In genomic region chr3:90004091-90004796, GRCm38 (mm10) we compare ENCODE assay signal across 25 mouse cellular contexts. TPM values are rescaled to one million over a fixed set of nuclear protein-coding genes. Genes with fewer than 3 reads are reported as not detected.
DNase-seq lines count a peak whose midpoint lies in the region; ATAC-seq and TF ChIP-seq lines count a peak whose summit lies in the region.
"Had no signal": no experiment of that assay in that cellular context is flagged by ENCODE, and none has a peak within 500 bp of the region (broad histone marks: within the 10 kb centered on the region; RNA-seq: fewer than 3 reads in every experiment).

No protein-coding gene starts in this region.

- H3K9me3 ChIP-seq in liver, embryonic 11.5 days (ENCODE audit: control insufficient read depth, low read length) = no peaks in the 10 kb centered on the region
- H3K9me3 ChIP-seq in liver, embryonic 12.5 days (replicated peaks) = no peaks in the 10 kb centered on the region
- H3K9me3 ChIP-seq in limb, embryonic 10.5 days (replicated peaks) = no peaks in the 10 kb centered on the region
- no peaks in the 10 kb centered on the region for H3K9me3 ChIP-seq in liver, postnatal 0 days (ENCODE audit: low read length)
- H3K9me3 ChIP-seq: embryonic facial prominence, embryonic 13.5 days; forebrain, embryonic 13.5 days; G1E; heart, embryonic 10.5 days; hindbrain, embryonic 15.5 days; limb, embryonic 12.5 days; midbrain, embryonic 12.5 days; neural tube, embryonic 15.5 days had no signal

- H3K4me1 ChIP-seq in liver, embryonic 11.5 days (replicated peaks; ENCODE audit: control insufficient read depth, insufficient read depth, low read length) = peaks cover 5% of the 10 kb centered on the region; the same call in 1 of the 2 replicates
- peaks cover 7% of the 10 kb centered on the region for H3K4me1 ChIP-seq in liver, embryonic 12.5 days
- H3K4me1 ChIP-seq in limb, embryonic 10.5 days = peaks cover 24% of the 10 kb centered on the region
- peaks cover 4% of the 10 kb centered on the region for H3K4me1 ChIP-seq in liver, postnatal 0 days (ENCODE audit: insufficient read depth)

- H3K9ac ChIP-seq in liver, embryonic 11.5 days (ENCODE audit: low read depth, low read length) = no peak overlapping the region
- no peak overlapping the region for H3K9ac ChIP-seq in liver, embryonic 12.5 days
- H3K9ac ChIP-seq in liver, postnatal 0 days (replicated peaks) = no peak overlapping the region
- H3K9ac ChIP-seq: embryonic facial prominence, embryonic 13.5 days; forebrain, embryonic 13.5 days; hindbrain, embryonic 15.5 days; limb, embryonic 12.5 days; midbrain, embryonic 12.5 days; neural tube, embryonic 15.5 days had no signal

- H3K36me3 ChIP-seq in liver, embryonic 11.5 days (ENCODE audit: control insufficient read depth, insufficient read depth, low read length) = peaks cover 36% of the 10 kb centered on the region
- H3K36me3 ChIP-seq in liver, embryonic 12.5 days = peaks cover 84% of the 10 kb centered on the region
- H3K36me3 ChIP-seq in limb, embryonic 10.5 days = peaks cover 93% of the 10 kb centered on the region
- peaks cover 60% of the 10 kb centered on the region for H3K36me3 ChIP-seq in liver, postnatal 0 days (replicated peaks; ENCODE audit: insufficient read depth, low read length)

- peak; percentile 38 for DNase-seq in kidney, adult 9 months
- DNase-seq in kidney, adult 11 months = no peak
- no peak for DNase-seq in liver, embryonic 11.5 days (ENCODE audit: low spot score)
- no peak for DNase-seq in limb, embryonic 10.5 days (ENCODE audit: low spot score)
- no peak for DNase-seq in liver, postnatal 0 days
- DNase-seq in Muller cell, postnatal 12 days (ENCODE audit: inconsistent ontology term) = no peak
- no peak for DNase-seq in right cerebral cortex, postnatal 14 days
- DNase-seq: adrenal gland, postnatal 14 days; B cell, adult 2 months; cerebellum, adult 2 months; cerebellum, postnatal 25 days; layer of hippocampus, postnatal 36 days; lung, adult 18-20 months; right cerebral cortex, adult 18-20 months had no signal

- TF ChIP-seq CTCF in liver, postnatal 0 days (IDR thresholded peaks at IDR 0.05; ENCODE audit: low read depth) = no peak

- peak overlapping the region; percentile 34 for H3K4me2 ChIP-seq in liver, embryonic 11.5 days
- no peak overlapping the region for H3K4me2 ChIP-seq in liver, embryonic 12.5 days
- peak overlapping the region; percentile 7; the same call in 1 of the 2 replicates for H3K4me2 ChIP-seq in liver, postnatal 0 days (ENCODE audit: low read depth, low read length)
- H3K4me2 ChIP-seq: embryonic facial prominence, embryonic 13.5 days; forebrain, embryonic 13.5 days; hindbrain, embryonic 15.5 days; limb, embryonic 12.5 days; midbrain, embryonic 12.5 days; neural tube, embryonic 15.5 days had no signal

- no peak overlapping the region for H3K27ac ChIP-seq in liver, embryonic 11.5 days (ENCODE audit: low read depth, low read length)
- no peak overlapping the region for H3K27ac ChIP-seq in liver, embryonic 12.5 days
- peak overlapping the region; percentile 50; the same call in 1 of the 2 replicates for H3K27ac ChIP-seq in limb, embryonic 10.5 days
- H3K27ac ChIP-seq in liver, postnatal 0 days (ENCODE audit: low read depth) = peak overlapping the region; percentile 18; the same call in 1 of the 2 replicates
- H3K27ac ChIP-seq: embryonic facial prominence, embryonic 13.5 days; forebrain, embryonic 13.5 days; heart, embryonic 10.5 days; hindbrain, embryonic 15.5 days; limb, embryonic 12.5 days; midbrain, embryonic 12.5 days; neural tube, embryonic 15.5 days had no signal

- no peak overlapping the region for H3K4me3 ChIP-seq in liver, embryonic 11.5 days (ENCODE audit: low read depth, low read length)
- no peak overlapping the region for H3K4me3 ChIP-seq in liver, embryonic 12.5 days
- H3K4me3 ChIP-seq in limb, embryonic 10.5 days = no peak overlapping the region
- H3K4me3 ChIP-seq in liver, postnatal 0 days (ENCODE audit: low read depth, low read length) = no peak overlapping the region
- H3K4me3 ChIP-seq: embryonic facial prominence, embryonic 13.5 days; forebrain, embryonic 13.5 days; heart, embryonic 10.5 days; hindbrain, embryonic 15.5 days; limb, embryonic 12.5 days; midbrain, embryonic 12.5 days; neural tube, embryonic 15.5 days had no signal

- TF ChIP-seq EP300 in liver, postnatal 0 days (IDR thresholded peaks at IDR 0.05; ENCODE audit: low read depth) = no peak

- WGBS in liver, embryonic 11.5 days = 68% methylated on average over 3 of the region's 3 CpGs
- WGBS in liver, embryonic 12.5 days (ENCODE audit: insufficient replicate concordance) = 83% methylated on average over 3 of the region's 3 CpGs
- WGBS in limb, embryonic 10.5 days = 68% methylated on average over 3 of the region's 3 CpGs
- WGBS in liver, postnatal 0 days (ENCODE audit: insufficient replicate concordance) = 49% methylated on average over 3 of the region's 3 CpGs

- H3K27me3 ChIP-seq in liver, embryonic 11.5 days (replicated peaks; ENCODE audit: control insufficient read depth, insufficient read depth, low read length) = no peaks in the 10 kb centered on the region
- H3K27me3 ChIP-seq in liver, embryonic 12.5 days (replicated peaks) = no peaks in the 10 kb centered on the region
- no peaks in the 10 kb centered on the region for H3K27me3 ChIP-seq in limb, embryonic 10.5 days (ENCODE audit: low read depth, poor library complexity, severe bottlenecking)
- H3K27me3 ChIP-seq in liver, postnatal 0 days (ENCODE audit: insufficient read depth, low read length) = no peaks in the 10 kb centered on the region
- H3K27me3 ChIP-seq: CH12.LX; embryonic facial prominence, embryonic 13.5 days; forebrain, embryonic 13.5 days; hindbrain, embryonic 15.5 days; limb, embryonic 12.5 days; midbrain, embryonic 12.5 days; neural tube, embryonic 15.5 days had no signal

- no peak for ATAC-seq in liver, embryonic 11.5 days (replicated peaks; ENCODE audit: low FRiP score)
- ATAC-seq in liver, embryonic 12.5 days = no peak
- no peak for ATAC-seq in liver, postnatal 0 days
- ATAC-seq: activated CD4-positive, CD25-positive, alpha-beta regulatory T cell, adult 4 months; forebrain, embryonic 13.5 days had no signal

RNA-seq across cellular contexts. Expression of gene Hax1, which starts 5.7 kb away (rescaled TPM):
- 187 TPM in 2 replicates for polyA plus RNA-seq in liver, embryonic 11.5 days (2014; fragmentation: Nextera tagmentation; extraction: Ambion mirVana)
- polyA plus RNA-seq in liver, embryonic 12.5 days (2016; fragmentation: Nextera tagmentation; extraction: Ambion mirVana) = 131 and 150 TPM in 2 replicates
- polyA plus RNA-seq in limb, embryonic 10.5 days (2016; fragmentation: Nextera tagmentation; extraction: Ambion mirVana) = 308 and 315 TPM in 2 replicates
- polyA plus RNA-seq in liver, postnatal 0 days (2015; fragmentation: Nextera tagmentation; extraction: Ambion mirVana) = 95.6 and 99.6 TPM in 2 replicates

RNA-seq across cellular contexts. Expression of gene Atp8b2, which starts 40.9 kb away (rescaled TPM):
- 7.7 and 9.1 TPM in 2 replicates for polyA plus RNA-seq in liver, embryonic 11.5 days (2014; fragmentation: Nextera tagmentation; extraction: Ambion mirVana)
- 4.2 and 4.6 TPM in 2 replicates for polyA plus RNA-seq in liver, embryonic 12.5 days (2016; fragmentation: Nextera tagmentation; extraction: Ambion mirVana)
- polyA plus RNA-seq in limb, embryonic 10.5 days (2016; fragmentation: Nextera tagmentation; extraction: Ambion mirVana) = 16.0 and 18.3 TPM in 2 replicates
- polyA plus RNA-seq in liver, postnatal 0 days (2015; fragmentation: Nextera tagmentation; extraction: Ambion mirVana) = 0.88 and 1.4 TPM in 2 replicates

RNA-seq across cellular contexts. Expression of gene 4933434E20Rik, which starts 47.2 kb away (rescaled TPM):
- polyA plus RNA-seq in liver, embryonic 11.5 days (2014; fragmentation: Nextera tagmentation; extraction: Ambion mirVana) = 159 and 173 TPM in 2 replicates
- 101 and 103 TPM in 2 replicates for polyA plus RNA-seq in liver, embryonic 12.5 days (2016; fragmentation: Nextera tagmentation; extraction: Ambion mirVana)
- 171 and 183 TPM in 2 replicates for polyA plus RNA-seq in limb, embryonic 10.5 days (2016; fragmentation: Nextera tagmentation; extraction: Ambion mirVana)
- polyA plus RNA-seq in liver, postnatal 0 days (2015; fragmentation: Nextera tagmentation; extraction: Ambion mirVana) = 64.6 and 66.7 TPM in 2 replicates

RNA-seq across cellular contexts. Expression of gene Ubap2l, which starts 48.2 kb away (rescaled TPM):
- polyA plus RNA-seq in liver, embryonic 11.5 days (2014; fragmentation: Nextera tagmentation; extraction: Ambion mirVana) = 220 and 229 TPM in 2 replicates
- polyA plus RNA-seq in liver, embryonic 12.5 days (2016; fragmentation: Nextera tagmentation; extraction: Ambion mirVana) = 111 and 125 TPM in 2 replicates
- 234 and 244 TPM in 2 replicates for polyA plus RNA-seq in limb, embryonic 10.5 days (2016; fragmentation: Nextera tagmentation; extraction: Ambion mirVana)
- 57.4 TPM in 2 replicates for polyA plus RNA-seq in liver, postnatal 0 days (2015; fragmentation: Nextera tagmentation; extraction: Ambion mirVana)

Comparison
In these comparisons a context has a peak if more than half of its experiments do, and no peak if none do; other contexts are left out.
1. H3K27ac ChIP-seq: peak in limb, embryonic 10.5 days (single experiment) and liver, postnatal 0 days (single experiment); none in liver, embryonic 11.5 days (single experiment) and liver, embryonic 12.5 days (single experiment).